Mouse (Mus musculus): Measurements from ENCODE around the gene Cacng7. TPM values are rescaled to one million over a fixed set of nuclear protein-coding genes. Genes with fewer than 3 reads are reported as not detected.

The Cacng7 gene
- total RNA-seq (2014; rRNA removed; ENCODE audit: low replicate concordance), result 4.0 and 6.3 TPM in 2 replicates
- 0.15 and 0.29 TPM in 2 replicates for polyA plus RNA-seq (2015; fragmentation: Nextera tagmentation; extraction: Ambion mirVana)

- Histone ChIP-seq H3K4me3 (ENCODE audit: low read depth, low read length) (peak within 1 kb of the TSS; percentile 48), H3K4me1 (ENCODE audit: control insufficient read depth, insufficient read depth) (no peaks in the 10 kb centered on the region), H3K4me2 (ENCODE audit: low read depth, low read length) (peak within 1 kb of the TSS; percentile 54), H3K27ac (ENCODE audit: low read depth) (0 out of 2 replicates have a peak within 1 kb of the TSS, but pooled peaks have one; percentile 11), H3K9me3 (replicated peaks; ENCODE audit: control insufficient read depth, low read length) (no peaks in the 10 kb centered on the region), H3K27me3 (ENCODE audit: control insufficient read depth, insufficient read depth, low read length) (peaks cover 61% of the 10 kb centered on the region), H3K36me3 (replicated peaks; ENCODE audit: control insufficient read depth, insufficient read depth, low read length) (no peaks in the 10 kb centered on the region), H3K9ac (replicated peaks; ENCODE audit: low read depth, low read length) (peak within 1 kb of the TSS; percentile 38)
- DNase-seq (ENCODE audit: low spot score), result no peak
- WGBS, result 1% methylated on average over 63 of the region's 65 CpGs
- peak; percentile 37; the same call in 1 of the 2 replicates for ATAC-seq (ENCODE audit: insufficient read depth, low read depth)
- TF ChIP-seq CTCF (IDR thresholded peaks at IDR 0.05; ENCODE audit: low read depth), result no peak
- no peak for TF ChIP-seq EP300 (IDR thresholded peaks at IDR 0.05; ENCODE audit: low read depth)
Observed at GRCm38 (mm10) chr7:3332619-3333521, at the start of gene Cacng7. Gene Cacng7 (plus strand): TSS chr7:3332955.

DNA sequence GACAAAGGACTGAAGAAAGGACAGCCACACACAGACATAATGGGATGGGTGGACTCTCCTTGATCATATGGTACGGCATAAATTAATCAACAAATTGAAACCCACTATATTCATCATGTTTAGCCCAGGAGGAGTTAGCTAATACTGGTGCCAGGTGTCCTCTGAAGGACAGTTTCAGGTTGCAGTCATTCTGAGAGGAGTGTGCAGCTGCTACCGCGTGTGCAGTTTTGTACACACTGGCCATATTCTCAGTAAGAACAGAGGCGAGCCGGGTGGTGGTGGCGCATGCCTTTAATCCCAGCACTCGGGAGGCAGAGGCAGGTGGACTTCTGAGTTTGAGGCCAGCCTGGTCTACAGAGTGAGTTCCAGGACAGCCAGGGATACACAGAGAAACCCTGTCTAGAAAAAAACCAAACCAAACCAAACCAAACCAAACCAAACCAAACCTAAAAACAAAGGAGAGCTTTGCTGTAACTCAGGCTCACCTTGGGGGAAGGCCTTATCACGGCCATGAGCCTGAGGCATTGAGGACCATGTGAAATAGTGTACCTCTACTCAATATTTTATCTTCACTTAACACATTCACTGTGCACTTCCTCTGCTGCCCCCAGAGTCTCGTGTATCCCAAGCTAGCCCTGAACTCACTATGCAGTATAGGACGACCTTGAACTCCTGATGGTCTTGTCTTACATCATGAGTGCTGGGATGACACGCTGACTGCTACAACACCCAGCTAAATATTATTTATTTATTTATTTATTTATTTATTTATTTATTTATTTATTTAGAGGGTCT is 49.5 kb upstream of the Cacng7 start:
- H3K9me3 ChIP-seq (replicated peaks; ENCODE audit: control insufficient read depth, low read length), result no peaks in the 10 kb centered on the region
- no peak overlapping the region for H3K9ac ChIP-seq (replicated peaks; ENCODE audit: low read depth, low read length)
- no peaks in the 10 kb centered on the region for H3K36me3 ChIP-seq (replicated peaks; ENCODE audit: control insufficient read depth, insufficient read depth, low read length)
- no peak overlapping the region for H3K4me3 ChIP-seq (ENCODE audit: low read depth, low read length)
- H3K4me1 ChIP-seq (ENCODE audit: control insufficient read depth, insufficient read depth), result peaks cover 8% of the 10 kb centered on the region
- no peak for DNase-seq (ENCODE audit: low spot score)
- H3K27me3 ChIP-seq (ENCODE audit: control insufficient read depth, insufficient read depth, low read length), result no peaks in the 10 kb centered on the region
- no peak for ATAC-seq (ENCODE audit: insufficient read depth, low read depth)
- TF ChIP-seq CTCF (IDR thresholded peaks at IDR 0.05; ENCODE audit: low read depth), result no peak
- TF ChIP-seq EP300 (IDR thresholded peaks at IDR 0.05; ENCODE audit: low read depth), result no peak
- no peak overlapping the region for H3K4me2 ChIP-seq (ENCODE audit: low read depth, low read length)
- WGBS, result 81% methylated on average over 11 of the region's 11 CpGs
- no peak overlapping the region for H3K27ac ChIP-seq (ENCODE audit: low read depth)

- peaks cover 8% of the 10 kb centered on the region for H3K4me1 ChIP-seq (ENCODE audit: control insufficient read depth, insufficient read depth)
- H3K9me3 ChIP-seq (replicated peaks; ENCODE audit: control insufficient read depth, low read length), result no peaks in the 10 kb centered on the region
- no peak overlapping the region for H3K9ac ChIP-seq (replicated peaks; ENCODE audit: low read depth, low read length)
- no peaks in the 10 kb centered on the region for H3K36me3 ChIP-seq (replicated peaks; ENCODE audit: control insufficient read depth, insufficient read depth, low read length)
- no peaks in the 10 kb centered on the region for H3K27me3 ChIP-seq (ENCODE audit: control insufficient read depth, insufficient read depth, low read length)
- no peak for TF ChIP-seq EP300 (IDR thresholded peaks at IDR 0.05; ENCODE audit: low read depth)
- TF ChIP-seq CTCF (IDR thresholded peaks at IDR 0.05; ENCODE audit: low read depth), result no peak
- no peak for ATAC-seq (ENCODE audit: insufficient read depth, low read depth)
- no peak for DNase-seq (ENCODE audit: low spot score)
- H3K4me3 ChIP-seq (ENCODE audit: low read depth, low read length), result no peak overlapping the region
- 78% methylated on average over 10 of the region's 10 CpGs for WGBS
- H3K4me2 ChIP-seq (ENCODE audit: low read depth, low read length), result no peak overlapping the region
- H3K27ac ChIP-seq (ENCODE audit: low read depth), result no peak overlapping the region
Observed at GRCm38 (mm10) chr7:3284604-3285003, 48.2 kb upstream of the Cacng7 start.

- Histone ChIP-seq H3K4me2 (ENCODE audit: low read depth, low read length) (no peak overlapping the region), H3K4me1 (ENCODE audit: control insufficient read depth, insufficient read depth) (no peaks in the 10 kb centered on the region), H3K9me3 (replicated peaks; ENCODE audit: control insufficient read depth, low read length) (no peaks in the 10 kb centered on the region), H3K9ac (replicated peaks; ENCODE audit: low read depth, low read length) (no peak overlapping the region), H3K36me3 (replicated peaks; ENCODE audit: control insufficient read depth, insufficient read depth, low read length) (no peaks in the 10 kb centered on the region), H3K4me3 (ENCODE audit: low read depth, low read length) (no peak overlapping the region), H3K27ac (ENCODE audit: low read depth) (no peak overlapping the region), H3K27me3 (ENCODE audit: control insufficient read depth, insufficient read depth, low read length) (no peaks in the 10 kb centered on the region)
- WGBS, result 91% methylated on average over 5 of the region's 5 CpGs
- ATAC-seq (ENCODE audit: insufficient read depth, low read depth), result no peak
- DNase-seq (ENCODE audit: low spot score), result no peak
- TF ChIP-seq EP300 (IDR thresholded peaks at IDR 0.05; ENCODE audit: low read depth) (no peak), CTCF (IDR thresholded peaks at IDR 0.05; ENCODE audit: low read depth) (no peak)
Observed at GRCm38 (mm10) chr7:3286036-3286435, 46.7 kb upstream of the Cacng7 start.

GRCm38 (mm10) chr7:3287186-3287585 is 45.6 kb upstream of the Cacng7 start:
- no peak overlapping the region for H3K27ac ChIP-seq (ENCODE audit: low read depth)
- TF ChIP-seq CTCF (IDR thresholded peaks at IDR 0.05; ENCODE audit: low read depth) (no peak), EP300 (IDR thresholded peaks at IDR 0.05; ENCODE audit: low read depth) (no peak)
- 78% methylated on average over 7 of the region's 7 CpGs for WGBS
- ATAC-seq (ENCODE audit: insufficient read depth, low read depth), result no peak
- no peak overlapping the region for H3K4me2 ChIP-seq (ENCODE audit: low read depth, low read length)
- no peak overlapping the region for H3K9ac ChIP-seq (replicated peaks; ENCODE audit: low read depth, low read length)
- H3K4me3 ChIP-seq (ENCODE audit: low read depth, low read length), result no peak overlapping the region
- H3K9me3 ChIP-seq (replicated peaks; ENCODE audit: control insufficient read depth, low read length), result no peaks in the 10 kb centered on the region
- DNase-seq (ENCODE audit: low spot score), result no peak
- H3K36me3 ChIP-seq (replicated peaks; ENCODE audit: control insufficient read depth, insufficient read depth, low read length), result no peaks in the 10 kb centered on the region
- no peaks in the 10 kb centered on the region for H3K27me3 ChIP-seq (ENCODE audit: control insufficient read depth, insufficient read depth, low read length)
- no peaks in the 10 kb centered on the region; the same call in 1 of the 2 replicates for H3K4me1 ChIP-seq (ENCODE audit: control insufficient read depth, insufficient read depth)
